Mouse (Mus musculus): ENCODE data around the gene Creld2.
A peak's percentile ranks its signal among the peaks of the same experiment; 100 is the strongest.

The Creld2 gene

DNA sequence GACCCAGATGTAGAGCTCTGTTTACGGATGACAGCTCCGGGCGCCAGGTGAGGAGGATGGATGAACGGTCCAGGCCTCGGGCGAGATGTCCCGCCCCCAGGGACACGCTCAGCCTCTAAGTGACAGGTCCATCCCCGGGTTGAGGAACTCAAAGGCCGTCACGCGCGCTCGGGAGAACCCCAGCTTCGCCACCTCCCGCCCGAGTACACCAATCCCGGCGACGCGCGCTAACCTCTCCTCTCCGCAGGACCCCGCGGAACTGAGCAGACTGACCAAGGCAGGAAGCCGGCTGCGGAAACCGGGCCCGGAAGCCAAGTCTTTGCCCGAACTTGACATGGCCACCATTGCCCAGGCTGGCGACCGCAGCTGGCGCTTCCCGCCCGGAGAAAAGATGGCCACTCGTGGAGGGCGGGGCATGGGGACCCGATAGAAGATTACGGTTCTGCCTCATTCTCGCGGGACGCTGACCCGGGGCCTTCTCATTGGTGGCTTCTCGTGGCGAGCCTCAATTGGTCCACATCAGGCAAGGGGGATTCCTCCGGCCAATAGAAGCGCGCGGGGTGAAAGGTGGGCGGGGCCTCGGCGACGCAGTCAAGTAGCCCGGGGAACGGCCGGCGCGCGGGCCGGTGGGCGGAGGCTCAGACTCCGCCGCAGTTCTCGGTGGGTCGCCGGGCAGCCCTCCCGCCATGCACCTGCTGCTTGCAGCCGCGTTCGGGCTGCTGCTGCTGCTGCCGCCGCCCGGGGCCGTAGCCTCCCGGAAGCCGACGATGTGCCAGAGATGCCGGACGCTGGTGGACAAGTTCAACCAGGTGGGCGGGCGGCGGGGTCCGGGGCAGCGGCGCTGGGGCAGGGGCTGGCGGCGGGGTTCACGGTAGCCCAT is at the start of gene Creld2, which contains the start of gene Alg12:
TSS of gene Creld2 (plus strand) at position 621 of the 880 bp plus-strand sequence.
TSS of gene Alg12 (minus strand) at position 293 of the 880 bp plus-strand sequence.
- TF ChIP-seq GATA4 (IDR thresholded peaks at IDR 0.05; ENCODE audit: insufficient replicate concordance, low read length): peak; percentile 89; the same call in 1 of the 2 replicates

GRCm38 (mm10) chr15:88792140-88792850 is 27.2 kb upstream of the Creld2 start:
- TF ChIP-seq GATA4 (IDR thresholded peaks at IDR 0.05; ENCODE audit: insufficient replicate concordance, low read length): no peak

GRCm38 (mm10) chr15:88799950-88800371 is 19.5 kb upstream of the Creld2 start:
- TF ChIP-seq GATA4 (IDR thresholded peaks at IDR 0.05; ENCODE audit: insufficient replicate concordance, low read length): no peak

DNA sequence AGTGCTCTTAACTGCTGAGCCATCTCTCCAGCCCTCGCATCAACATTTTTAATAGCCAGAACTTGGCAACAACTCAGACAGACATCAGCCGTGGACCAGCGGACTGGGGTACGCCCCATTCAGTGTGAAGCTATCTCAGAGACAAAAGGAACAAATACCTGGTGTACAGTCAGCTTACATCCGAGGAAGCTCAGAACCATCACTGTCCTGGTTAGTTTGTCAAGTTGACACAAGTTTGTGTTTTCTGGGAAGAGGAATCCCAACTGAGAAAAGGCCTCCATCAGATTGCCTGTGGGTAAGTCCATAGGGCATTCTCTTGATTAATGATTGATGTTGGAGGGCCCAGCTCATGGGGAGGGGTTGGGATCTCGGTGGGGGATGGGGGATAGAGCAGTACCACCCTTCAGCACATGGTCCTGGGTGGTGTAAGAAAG is 18.5 kb upstream of the Creld2 start:
- no peak for TF ChIP-seq GATA4 (IDR thresholded peaks at IDR 0.05; ENCODE audit: insufficient replicate concordance, low read length)

DNA sequence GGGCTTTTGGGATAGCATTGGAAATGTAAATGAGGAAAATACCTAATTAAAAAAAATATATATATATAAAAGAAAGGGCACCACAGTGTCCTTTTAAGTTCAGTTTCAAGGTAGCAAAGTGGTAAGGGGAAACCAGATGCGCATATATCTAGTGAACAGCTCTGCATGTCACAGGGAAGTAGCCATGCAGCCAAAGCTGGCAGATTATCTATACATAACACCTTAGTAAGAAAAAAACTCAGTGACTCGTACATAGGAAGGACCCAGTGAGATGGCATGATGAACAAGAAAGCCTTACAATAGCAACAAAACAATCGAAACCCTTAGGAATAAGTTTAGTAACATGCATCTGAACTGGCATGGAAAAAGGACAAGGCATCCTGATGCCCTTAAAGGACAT is 17.5 kb upstream of the Creld2 start:
- no peak for TF ChIP-seq GATA4 (IDR thresholded peaks at IDR 0.05; ENCODE audit: insufficient replicate concordance, low read length)

GRCm38 (mm10) chr15:88802348-88802747 is 17.1 kb upstream of the Creld2 start:
- no peak for TF ChIP-seq GATA4 (IDR thresholded peaks at IDR 0.05; ENCODE audit: insufficient replicate concordance, low read length)

- TF ChIP-seq GATA4 (IDR thresholded peaks at IDR 0.05; ENCODE audit: insufficient replicate concordance, low read length): no peak
These were observed 11.3 kb upstream of the Creld2 start for GRCm38 (mm10) chr15:88808121-88808520.

- no peak for TF ChIP-seq GATA4 (IDR thresholded peaks at IDR 0.05; ENCODE audit: insufficient replicate concordance, low read length)
These were observed 9.1 kb upstream of the Creld2 start for GRCm38 (mm10) chr15:88810369-88810768.

- no peak for TF ChIP-seq GATA4 (IDR thresholded peaks at IDR 0.05; ENCODE audit: insufficient replicate concordance, low read length)
These were observed 6.2 kb upstream of the Creld2 start for GRCm38 (mm10) chr15:88813262-88813661.

DNA sequence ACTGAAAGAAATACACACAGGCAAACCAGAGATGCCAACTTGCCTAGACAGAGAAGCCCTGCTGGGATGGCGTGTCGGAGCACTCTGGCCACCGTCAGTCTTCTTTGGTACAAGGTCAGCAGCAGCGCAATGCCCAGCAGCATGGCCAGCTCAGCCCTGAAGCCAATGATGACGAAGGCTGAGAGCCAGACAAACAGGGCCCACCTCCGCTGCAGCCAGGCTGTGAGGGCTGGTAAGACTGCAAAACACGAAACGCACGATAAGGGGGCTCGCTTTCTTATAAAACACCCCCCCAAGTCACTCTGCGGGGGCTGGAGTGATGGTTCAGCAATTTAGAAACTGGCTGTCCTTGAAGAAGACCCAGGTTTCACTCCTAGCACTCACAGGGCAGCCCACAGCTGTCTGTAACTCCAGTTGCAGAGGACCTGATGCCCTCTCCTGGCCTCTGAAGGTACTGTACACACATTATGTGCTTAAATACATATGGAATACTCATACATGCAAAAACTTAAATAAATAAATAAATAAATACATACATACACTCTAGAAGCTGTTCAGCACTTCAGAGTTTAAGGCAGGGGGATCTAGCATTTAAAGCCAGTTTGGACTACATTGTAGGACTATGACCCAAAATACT is 4.9 kb upstream of the Creld2 start:
- no peak for TF ChIP-seq GATA4 (IDR thresholded peaks at IDR 0.05; ENCODE audit: insufficient replicate concordance, low read length)

DNA sequence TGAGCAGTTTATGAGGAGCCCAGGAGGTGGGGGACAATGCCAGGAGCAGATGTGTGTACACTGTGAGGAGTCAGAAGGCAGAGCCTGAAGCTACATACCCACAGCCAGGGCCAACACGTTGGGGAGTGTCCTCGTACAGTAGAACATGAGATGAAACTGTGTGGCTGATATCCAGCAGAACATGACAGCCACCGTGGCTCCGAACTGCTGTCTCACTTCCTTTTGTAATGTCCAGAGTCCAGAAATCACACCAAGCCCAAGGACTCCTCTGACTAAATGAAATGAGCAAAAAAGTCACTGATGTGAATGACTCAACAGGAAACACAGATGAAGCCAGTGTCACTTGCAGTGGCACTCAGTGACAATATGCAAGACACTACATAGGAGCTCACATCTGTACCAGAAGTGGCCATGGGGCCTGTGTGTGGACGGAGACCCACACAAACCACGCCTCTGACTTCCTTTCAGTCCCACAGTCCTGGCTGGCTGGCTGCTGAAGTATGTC is 4.2 kb upstream of the Creld2 start:
- no peak for TF ChIP-seq GATA4 (IDR thresholded peaks at IDR 0.05; ENCODE audit: insufficient replicate concordance, low read length)

DNA sequence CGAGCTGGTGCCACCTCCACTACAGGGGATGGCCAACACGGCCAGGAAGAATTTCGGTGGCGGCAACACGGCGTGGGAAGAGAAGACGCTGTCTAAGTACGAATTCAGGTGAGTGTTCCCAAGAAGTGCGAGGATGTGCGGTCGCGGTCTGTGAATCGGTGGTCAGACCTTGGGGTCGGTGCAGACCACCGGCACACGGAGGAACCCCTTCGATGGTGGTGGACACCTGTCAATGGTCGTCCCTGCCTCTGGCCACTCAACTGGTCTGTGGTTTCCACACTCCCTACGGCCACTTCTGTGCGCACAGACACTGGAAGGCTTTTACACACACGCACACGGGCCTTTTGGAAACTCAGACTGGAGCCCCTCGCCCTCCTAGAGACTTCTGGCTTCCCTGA is 459 bp downstream of the Creld2 start:
- no peak for TF ChIP-seq GATA4 (IDR thresholded peaks at IDR 0.05; ENCODE audit: insufficient replicate concordance, low read length)

GRCm38 (mm10) chr15:88821403-88821802 is 2.0 kb downstream of the Creld2 start:
- TF ChIP-seq GATA4 (IDR thresholded peaks at IDR 0.05; ENCODE audit: insufficient replicate concordance, low read length): no peak

GRCm38 (mm10) chr15:88822513-88822912 is 3.1 kb downstream of the Creld2 start:
- TF ChIP-seq GATA4 (IDR thresholded peaks at IDR 0.05; ENCODE audit: insufficient replicate concordance, low read length): no peak

- TF ChIP-seq GATA4 (IDR thresholded peaks at IDR 0.05; ENCODE audit: insufficient replicate concordance, low read length): no peak
These were observed 3.9 kb downstream of the Creld2 start for GRCm38 (mm10) chr15:88823376-88823775.
